Mouse (Mus musculus) embryonic facial prominence, embryonic 13.5 days (tissue): ENCODE measurements around the gene Rnaset2b. TPM values are rescaled to one million over a fixed set of nuclear protein-coding genes. Genes with fewer than 3 reads are reported as not detected.
A peak's percentile ranks its signal among the peaks of the same experiment; 100 is the strongest.
"Not testable (repeated sequence)": the region's sequence is repeated elsewhere in the genome, so short reads cannot be mapped to it uniquely, and the experiment has no call there.

Experiments used
- ATAC-seq: fragments of 200-750 bp; cut with Nextera tagmentation; 2 replicates; pipeline ENCODE4 v1.8.0; 2017; ENCODE audit warnings: low read depth; ENCODE audit not compliant: insufficient number of reproducible peaks, insufficient read depth, low FRiP score, low TSS enrichment
- H3K27ac ChIP-seq: fragments of 300-500 bp; sonication (generic); 2 replicates; pipeline ENCODE4 v1.5.1; 2015; ENCODE audit warnings: moderate library complexity, mild to moderate bottlenecking, inconsistent platforms
- H3K27me3 ChIP-seq: fragments of 300-500 bp; sonication (generic); 2 replicates; pipeline ENCODE4 v1.6.1; 2015; ENCODE audit warnings: mild to moderate bottlenecking, inconsistent platforms
- H3K36me3 ChIP-seq: fragments of 300-500 bp; sonication (generic); 2 replicates; pipeline ENCODE4 v1.6.1; 2015; ENCODE audit warnings: mild to moderate bottlenecking, inconsistent platforms
- H3K4me1 ChIP-seq: fragments of 300-500 bp; sonication (generic); 2 replicates; pipeline ENCODE4 v1.6.1; 2015; ENCODE audit warnings: inconsistent platforms
- H3K4me2 ChIP-seq: fragments of 300-500 bp; sonication (generic); 2 replicates; pipeline ENCODE4 v1.6.1; 2015; ENCODE audit warnings: moderate library complexity, mild to moderate bottlenecking, inconsistent platforms
- H3K4me3 ChIP-seq: fragments of 300-500 bp; sonication (generic); 2 replicates; pipeline ENCODE4 v1.5.1; 2015; ENCODE audit warnings: mild to moderate bottlenecking, inconsistent platforms
- H3K9ac ChIP-seq: fragments of 300-500 bp; sonication (generic); 2 replicates; pipeline ENCODE4 v1.6.1; 2015; ENCODE audit warnings: mild to moderate bottlenecking, inconsistent platforms
- H3K9me3 ChIP-seq: fragments of 300-500 bp; sonication (generic); 2 replicates; pipeline ENCODE4 v1.6.1; 2016; ENCODE audit warnings: inconsistent platforms
- WGBS: fragments of 180-500 bp; shearing (Covaris S2); methylation state at CpG from one replicate; pipeline ENCODE4 v1.1.7; 2015; ENCODE audit warnings: mixed read lengths; 5-methylcytosine and 5-hydroxymethylcytosine counted together
- polyA plus RNA-seq: library from polyadenylated mRNA; unstranded; fragments of >200 nt; fragmentation: Nextera tagmentation; extraction: Ambion mirVana; gene quantifications from 2 replicates; pipeline ENCODE4 v1.2.1, GENCODE M21; 2015

Gene Rnaset2b
- 179 and 187 TPM in 2 replicates for polyA plus RNA-seq

GRCm38 (mm10) chr17:6970334-6970733, at the start of gene Rnaset2b:
TSS of gene Rnaset2b (plus strand) at chr17:6970634.
- not testable (repeated sequence) for H3K4me3 ChIP-seq, ATAC-seq, H3K4me2 ChIP-seq, H3K27me3 ChIP-seq, H3K36me3 ChIP-seq, H3K4me1 ChIP-seq, H3K9me3 ChIP-seq, H3K27ac ChIP-seq, H3K9ac ChIP-seq
- WGBS, result 100% methylated on average over 1 of the region's 8 CpGs

- not testable (repeated sequence) for ATAC-seq, H3K4me3 ChIP-seq, H3K9me3 ChIP-seq, H3K9ac ChIP-seq, H3K36me3 ChIP-seq, H3K27ac ChIP-seq, H3K4me2 ChIP-seq, H3K27me3 ChIP-seq, H3K4me1 ChIP-seq
- WGBS, result 98% methylated on average over 7 of the region's 7 CpGs
These were observed 38.8 kb upstream of the Rnaset2b start for GRCm38 (mm10) chr17:6931625-6932024.

GRCm38 (mm10) chr17:6942560-6942959, 27.9 kb upstream of the Rnaset2b start:
- H3K36me3 ChIP-seq, H3K4me3 ChIP-seq, ATAC-seq, H3K4me1 ChIP-seq, H3K9me3 ChIP-seq, H3K9ac ChIP-seq, H3K27me3 ChIP-seq, H3K4me2 ChIP-seq, H3K27ac ChIP-seq: not testable (repeated sequence)
- WGBS, result no CpG with 5 or more reads among the region's 4 CpGs

GRCm38 (mm10) chr17:6947637-6947983, 22.8 kb upstream of the Rnaset2b start:
- not testable (repeated sequence) for H3K36me3 ChIP-seq, H3K27ac ChIP-seq, H3K27me3 ChIP-seq, ATAC-seq, H3K9me3 ChIP-seq, H3K4me1 ChIP-seq, H3K9ac ChIP-seq
- Histone ChIP-seq H3K4me3 (peak overlapping the region; percentile 55), H3K4me2 (peak overlapping the region; percentile 65)
- WGBS, result no CpG with 5 or more reads among the region's 8 CpGs

- H3K9me3 ChIP-seq, H3K27me3 ChIP-seq, H3K4me1 ChIP-seq, H3K36me3 ChIP-seq: not testable (repeated sequence)
- Histone ChIP-seq H3K4me3 (peak within 1 kb of the TSS; percentile 55), H3K9ac (peak within 1 kb of the TSS; percentile 70), H3K27ac (peak within 1 kb of the TSS; percentile 80), H3K4me2 (peak within 1 kb of the TSS; percentile 65)
- under 1% methylated on average over 71 of the region's 73 CpGs for WGBS
- peak; percentile 91 for ATAC-seq
These were observed 22.3 kb upstream of the Rnaset2b start, which contains the start of gene Rsph3b for GRCm38 (mm10) chr17:6947984-6948768. TSS of gene Rsph3b (minus strand) at chr17:6948682.

- WGBS, result 9% methylated on average over 9 of the region's 9 CpGs
- H3K27me3 ChIP-seq, result not testable (repeated sequence)
These were observed 21.6 kb upstream of the Rnaset2b start for GRCm38 (mm10) chr17:6948769-6949228.

GRCm38 (mm10) chr17:6958881-6959280, 11.6 kb upstream of the Rnaset2b start:
- H3K9me3 ChIP-seq, H3K4me2 ChIP-seq, H3K27me3 ChIP-seq, H3K9ac ChIP-seq, H3K4me1 ChIP-seq, H3K27ac ChIP-seq, ATAC-seq, H3K36me3 ChIP-seq, H3K4me3 ChIP-seq: not testable (repeated sequence)
- WGBS, result 94% methylated on average over 7 of the region's 8 CpGs

More at GRCm38 (mm10) chr17:6948769-6949228, 21.6 kb upstream of the Rnaset2b start:
- Histone ChIP-seq H3K4me2 (peak overlapping the region; percentile 65), H3K9ac (peak overlapping the region; percentile 70), H3K27ac (peak overlapping the region; percentile 80), H3K4me3 (peak overlapping the region; percentile 55)
- H3K36me3 ChIP-seq, H3K4me1 ChIP-seq, H3K9me3 ChIP-seq, ATAC-seq: not testable (repeated sequence)

- not testable (repeated sequence) for H3K9me3 ChIP-seq, H3K27ac ChIP-seq, H3K9ac ChIP-seq, ATAC-seq, H3K4me1 ChIP-seq, H3K27me3 ChIP-seq, H3K36me3 ChIP-seq
- H3K4me2 ChIP-seq, result peak overlapping the region; percentile 54
- 57% methylated on average over 5 of the region's 6 CpGs for WGBS
- H3K4me3 ChIP-seq, result peak overlapping the region; percentile 49
These were observed 10.7 kb upstream of the Rnaset2b start for GRCm38 (mm10) chr17:6959543-6960259.

- under 1% methylated on average over 12 of the region's 12 CpGs for WGBS
- ATAC-seq, H3K4me1 ChIP-seq, H3K9me3 ChIP-seq, H3K36me3 ChIP-seq, H3K27me3 ChIP-seq, H3K27ac ChIP-seq: not testable (repeated sequence)
- Histone ChIP-seq H3K9ac (peak overlapping the region; percentile 71; the same call in 1 of the 2 replicates), H3K4me2 (peak overlapping the region; percentile 54), H3K4me3 (peak overlapping the region; percentile 49)
These were observed 10.1 kb upstream of the Rnaset2b start for GRCm38 (mm10) chr17:6960349-6960748.

GRCm38 (mm10) chr17:6960776-6961175, 9.7 kb upstream of the Rnaset2b start, which contains the start of gene Tagap1:
TSS of gene Tagap1 (minus strand) at chr17:6961156.
- not testable (repeated sequence) for H3K9me3 ChIP-seq, H3K27me3 ChIP-seq, H3K36me3 ChIP-seq, H3K4me1 ChIP-seq
- H3K9ac ChIP-seq, result peak within 1 kb of the TSS; percentile 71
- H3K4me3 ChIP-seq, result peak within 1 kb of the TSS; percentile 49
- peak; percentile 56 for ATAC-seq
- under 1% methylated on average over 41 of the region's 51 CpGs for WGBS
- H3K27ac ChIP-seq, result peak within 1 kb of the TSS; percentile 57; the same call in 1 of the 2 replicates
- H3K4me2 ChIP-seq, result peak within 1 kb of the TSS; percentile 54

GRCm38 (mm10) chr17:6961181-6962000, 9.0 kb upstream of the Rnaset2b start:
- H3K4me2 ChIP-seq, result peak overlapping the region; percentile 50
- peak overlapping the region; percentile 29 for H3K4me3 ChIP-seq
- WGBS, result 1% methylated on average over 15 of the region's 48 CpGs
- H3K27me3 ChIP-seq, H3K9ac ChIP-seq, H3K9me3 ChIP-seq, H3K36me3 ChIP-seq, H3K27ac ChIP-seq, H3K4me1 ChIP-seq: not testable (repeated sequence)
- peak; percentile 95 for ATAC-seq
